Mouse (Mus musculus): ENCODE data around the gene Klhdc9. TPM values are rescaled to one million over a fixed set of nuclear protein-coding genes. Genes with fewer than 3 reads are reported as not detected.
"Not testable (repeated sequence)": the region's sequence is repeated elsewhere in the genome, so short reads cannot be mapped to it uniquely, and the experiment has no call there.

Gene Klhdc9
- polyA plus RNA-seq, 1 experiment, result not detected

DNA sequence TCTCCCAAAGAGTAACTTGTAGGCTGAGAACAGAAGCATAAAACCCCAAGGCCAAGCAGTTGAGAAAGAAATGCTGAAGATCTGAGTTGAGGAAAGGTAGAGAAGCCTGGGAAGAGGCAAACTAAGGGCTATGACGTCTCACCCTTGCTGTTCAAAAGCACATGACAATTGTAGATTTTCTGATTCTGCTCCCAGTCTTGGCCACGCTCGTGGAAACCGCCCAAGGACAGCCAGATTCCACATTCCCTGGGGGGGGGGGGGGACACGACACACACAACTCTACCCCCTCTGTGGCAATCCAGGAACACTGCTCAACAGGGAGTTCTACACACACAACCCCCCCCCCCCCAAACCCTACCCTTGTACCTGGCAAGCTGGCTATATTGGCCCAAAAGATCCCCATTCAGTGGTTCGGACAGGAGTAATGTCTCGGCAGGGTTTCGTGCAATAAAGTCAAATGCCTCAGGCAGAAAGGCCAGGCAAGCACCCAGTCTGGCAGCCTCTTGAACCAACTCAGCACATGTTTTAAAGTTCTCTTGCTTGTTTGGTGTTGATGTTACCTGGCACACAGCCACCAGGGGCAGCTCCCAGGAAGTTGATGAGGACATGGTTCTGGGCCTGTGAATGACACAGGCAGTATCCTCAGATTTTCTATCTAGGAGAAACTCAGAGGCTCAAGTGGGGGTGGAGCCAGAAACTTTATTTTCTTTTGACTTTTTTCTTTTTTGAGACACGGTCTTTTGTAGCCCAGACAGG is 16.5 kb downstream of the Klhdc9 start:
- H3K4me3 ChIP-seq (ENCODE audit: insufficient read depth, low read length), result no peak overlapping the region

DNA sequence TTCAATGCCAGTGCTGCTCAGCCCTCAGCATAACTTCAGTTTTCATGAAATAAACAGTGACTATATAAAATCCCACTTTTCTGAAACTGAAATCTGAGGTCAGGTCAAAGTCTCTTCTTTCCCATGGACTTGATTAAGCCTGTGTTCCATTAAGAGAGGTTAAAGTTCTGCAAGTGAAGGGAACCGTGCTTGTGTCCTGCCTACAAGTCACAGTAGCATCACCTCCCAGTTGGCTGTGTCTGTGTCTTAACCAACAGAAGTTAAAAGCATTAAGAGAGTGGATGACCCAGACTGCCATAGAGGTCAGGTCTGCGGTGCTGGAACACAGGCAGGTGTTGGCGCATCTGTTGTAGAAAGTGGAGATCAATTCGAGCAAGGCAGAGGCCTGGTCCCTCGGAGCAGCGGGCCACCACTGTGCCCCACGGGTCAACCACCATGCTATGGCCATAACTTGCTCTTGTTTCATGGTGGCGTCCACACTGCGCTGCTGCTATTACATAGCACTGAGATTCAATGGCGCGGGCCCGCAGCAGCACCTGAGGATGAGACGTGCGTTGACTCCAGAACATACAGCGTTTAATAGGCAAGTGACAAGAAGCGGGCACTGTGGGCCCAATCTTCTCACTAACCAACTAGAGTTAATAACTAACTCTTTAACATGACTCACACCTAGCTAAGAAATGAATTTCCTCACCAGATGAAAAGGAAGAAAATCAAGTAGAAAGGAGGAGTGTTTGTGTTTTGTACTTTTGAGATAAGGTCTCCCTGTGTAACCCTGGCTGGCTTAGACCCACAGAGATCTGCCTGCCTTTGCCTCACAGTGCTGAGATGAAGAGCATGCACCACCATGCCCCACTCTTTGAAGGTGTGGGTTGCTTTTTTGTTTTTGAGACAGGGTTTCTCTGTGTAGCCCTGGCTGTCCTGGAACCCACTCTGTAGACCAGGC is 18.1 kb downstream of the Klhdc9 start:
- no peak overlapping the region for H3K27ac ChIP-seq (ENCODE audit: insufficient read depth, low read length)
- H3K4me1 ChIP-seq (ENCODE audit: control insufficient read depth, insufficient read depth, low read length), result no peaks in the 10 kb centered on the region
- TF ChIP-seq CTCF (IDR thresholded peaks at IDR 0.05; ENCODE audit: borderline replicate concordance, insufficient read depth, low read length), result no peak
- TF ChIP-seq POLR2A (IDR thresholded peaks at IDR 0.05; ENCODE audit: low read depth, low read length), result no peak
- no peak overlapping the region for H3K4me3 ChIP-seq (ENCODE audit: insufficient read depth, low read length)

More for the DNA sequence above, 16.5 kb downstream of the Klhdc9 start:
- Histone ChIP-seq H3K4me1 (ENCODE audit: control insufficient read depth, insufficient read depth, low read length) (0 out of 2 replicates have a peak, but pooled peaks cover 5% of the 10 kb centered on the region), H3K27ac (ENCODE audit: insufficient read depth, low read length) (no peak overlapping the region)
- TF ChIP-seq POLR2A (IDR thresholded peaks at IDR 0.05; ENCODE audit: low read depth, low read length), result no peak
- no peak for TF ChIP-seq CTCF (IDR thresholded peaks at IDR 0.05; ENCODE audit: borderline replicate concordance, insufficient read depth, low read length)

DNA sequence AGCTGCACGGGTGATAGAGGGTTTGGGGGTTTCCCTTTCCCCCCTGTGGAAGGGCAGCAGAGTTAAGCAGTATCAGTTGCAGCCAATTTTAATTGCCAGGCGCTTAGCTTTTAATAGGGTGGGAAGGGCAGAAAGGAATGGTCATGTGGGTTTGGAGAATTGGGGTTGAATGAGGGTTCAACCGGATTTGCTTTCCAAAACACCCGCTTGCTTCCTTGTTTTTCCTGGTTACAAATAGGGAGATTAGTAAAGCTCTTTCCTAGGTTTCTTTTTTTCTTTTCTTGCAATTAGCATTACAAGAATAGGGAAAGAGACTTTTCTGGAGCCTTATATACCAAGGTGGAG is 30.4 kb downstream of the Klhdc9 start:
- no peak for TF ChIP-seq POLR2A (IDR thresholded peaks at IDR 0.05; ENCODE audit: low read depth, low read length)
- TF ChIP-seq CTCF (IDR thresholded peaks at IDR 0.05; ENCODE audit: borderline replicate concordance, insufficient read depth, low read length), result no peak
- Histone ChIP-seq H3K27ac (ENCODE audit: insufficient read depth, low read length) (peak overlapping the region; percentile 81), H3K4me3 (ENCODE audit: insufficient read depth, low read length) (peak overlapping the region; percentile 75), H3K4me1 (ENCODE audit: control insufficient read depth, insufficient read depth, low read length) (peaks cover 7% of the 10 kb centered on the region; the same call in 1 of the 2 replicates)

DNA sequence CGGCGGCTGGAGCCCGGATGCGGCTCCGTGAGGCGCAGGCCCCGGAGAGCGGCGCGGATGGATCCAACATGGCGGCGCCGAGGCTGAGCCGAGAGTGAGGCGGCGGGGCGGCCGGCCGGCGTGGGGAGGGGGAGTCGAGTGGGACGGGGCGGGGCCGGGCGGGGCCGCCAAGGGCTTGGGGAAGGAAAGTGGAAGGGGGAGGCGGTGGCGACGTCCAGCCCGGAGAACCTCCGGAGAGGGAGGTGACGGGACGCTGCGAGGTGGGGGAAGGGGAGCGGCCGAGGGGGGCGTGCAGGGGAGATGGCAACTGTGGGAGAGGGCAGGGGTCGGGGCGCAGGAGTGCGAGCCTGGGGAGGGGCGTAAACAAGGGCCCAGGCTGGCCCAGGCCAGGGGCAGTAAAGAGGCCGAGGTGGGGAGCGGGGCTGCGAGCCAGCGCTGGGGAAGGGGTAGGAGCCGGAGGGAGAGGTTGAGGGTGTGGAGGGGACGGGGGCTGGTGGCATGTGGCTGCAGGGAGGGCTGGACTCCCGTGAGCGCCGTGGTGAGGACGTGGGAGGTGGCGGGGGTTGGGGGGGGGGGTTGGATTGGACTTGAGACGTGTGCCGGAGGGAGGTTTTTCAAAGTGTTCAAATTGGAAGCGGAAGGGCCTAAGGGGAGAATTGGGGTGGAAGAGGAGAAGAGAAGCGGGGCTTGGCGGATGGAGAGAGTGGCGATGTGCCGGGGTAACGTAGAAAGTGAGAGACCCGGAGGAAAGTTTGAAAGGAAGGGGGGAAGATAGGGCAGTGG is 31.0 kb downstream of the Klhdc9 start:
- Histone ChIP-seq H3K27ac (ENCODE audit: insufficient read depth, low read length) (peak overlapping the region; percentile 92), H3K4me1 (ENCODE audit: control insufficient read depth, insufficient read depth, low read length) (peaks cover 7% of the 10 kb centered on the region; the same call in 1 of the 2 replicates), H3K4me3 (ENCODE audit: insufficient read depth, low read length) (peak overlapping the region; percentile 87)
- TF ChIP-seq POLR2A (IDR thresholded peaks at IDR 0.05; ENCODE audit: low read depth, low read length) (peak; percentile 73), CTCF (IDR thresholded peaks at IDR 0.05; ENCODE audit: borderline replicate concordance, insufficient read depth, low read length) (no peak)

DNA sequence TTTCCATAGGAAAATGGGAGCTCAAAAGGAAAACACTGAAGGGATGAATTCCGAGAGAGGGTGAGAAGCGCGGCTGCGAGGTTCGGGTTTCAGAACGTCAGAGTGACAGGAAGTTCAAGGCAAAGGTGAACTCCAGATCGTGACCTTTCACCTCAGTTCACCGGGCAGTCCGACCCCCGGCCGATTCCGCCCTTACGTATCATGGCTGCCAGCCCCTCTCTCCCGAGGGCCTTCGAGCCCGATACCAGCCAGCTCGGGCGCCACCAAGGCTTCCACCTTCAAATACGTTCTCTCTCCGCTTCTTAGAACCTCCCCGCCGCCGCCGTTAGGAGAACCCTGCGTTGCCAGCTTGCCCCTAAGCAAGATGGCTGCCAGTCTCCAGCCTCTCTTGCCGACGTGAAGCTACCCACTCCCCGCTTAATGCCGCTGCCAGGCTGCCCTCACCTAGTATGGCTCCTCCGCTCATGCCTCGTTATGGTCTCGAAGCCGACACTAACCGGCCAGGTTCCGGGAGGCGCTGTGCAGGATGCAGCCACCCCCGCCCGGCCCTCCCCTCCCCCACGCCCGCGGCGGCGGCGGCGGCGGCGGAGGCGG is 31.7 kb downstream of the Klhdc9 start, which contains the start of gene Dedd:
Gene Dedd (plus strand): TSS at position 307 of the 594 bp plus-strand sequence.
- Histone ChIP-seq H3K4me1 (ENCODE audit: control insufficient read depth, insufficient read depth, low read length) (peaks cover 7% of the 10 kb centered on the region; the same call in 1 of the 2 replicates), H3K27ac (ENCODE audit: insufficient read depth, low read length) (peak within 1 kb of the TSS; percentile 92), H3K4me3 (ENCODE audit: insufficient read depth, low read length) (peak within 1 kb of the TSS; percentile 87)
- TF ChIP-seq POLR2A (IDR thresholded peaks at IDR 0.05; ENCODE audit: low read depth, low read length) (peak; percentile 36; the same call in 1 of the 2 replicates), CTCF (IDR thresholded peaks at IDR 0.05; ENCODE audit: borderline replicate concordance, insufficient read depth, low read length) (no peak)

DNA sequence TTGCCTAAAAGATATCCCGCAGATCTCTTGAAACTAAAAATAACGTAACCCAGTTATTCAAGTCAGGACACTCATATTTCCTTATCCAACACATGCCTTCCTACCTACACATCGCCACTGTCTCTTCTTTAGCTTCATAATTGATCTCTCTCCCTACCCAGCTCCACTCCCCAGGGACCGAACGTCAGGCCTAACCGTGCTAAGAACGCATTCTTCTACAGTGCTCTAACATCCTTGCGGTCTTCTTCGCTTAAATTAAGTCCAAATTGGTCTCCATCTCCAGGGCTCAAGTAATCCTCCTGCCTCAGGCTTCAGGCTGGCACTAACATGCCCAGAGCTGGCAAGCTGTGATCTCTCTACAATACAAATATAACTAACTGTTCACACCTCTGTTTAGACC is 32.4 kb downstream of the Klhdc9 start:
- H3K4me3 ChIP-seq (ENCODE audit: insufficient read depth, low read length), result peak overlapping the region; percentile 87

DNA sequence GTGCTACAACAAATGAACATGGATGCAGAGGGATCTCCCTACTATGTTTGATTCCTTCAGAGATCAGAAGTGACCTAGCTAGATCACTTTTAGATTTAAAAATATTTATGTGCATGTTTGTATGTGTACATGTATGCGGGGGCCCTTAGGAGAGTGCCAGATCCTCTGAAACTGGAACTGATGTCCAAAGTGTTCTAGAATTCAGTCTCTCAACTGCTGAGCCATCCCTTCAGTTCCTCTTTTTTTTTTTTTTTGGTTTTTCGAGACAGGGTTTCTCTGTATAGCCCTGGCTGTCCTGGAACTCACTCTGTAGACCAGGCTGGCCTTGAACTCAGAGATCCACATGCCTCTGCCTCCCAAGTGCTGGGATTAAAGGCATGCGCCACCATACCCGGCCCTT is 34.0 kb downstream of the Klhdc9 start:
- H3K4me1 ChIP-seq (ENCODE audit: control insufficient read depth, insufficient read depth, low read length); H3K4me3 ChIP-seq (ENCODE audit: insufficient read depth, low read length); H3K27ac ChIP-seq (ENCODE audit: insufficient read depth, low read length): not testable (repeated sequence)

More for the DNA sequence above, 32.4 kb downstream of the Klhdc9 start:
- Histone ChIP-seq H3K27ac (ENCODE audit: insufficient read depth, low read length) (peak overlapping the region; percentile 92), H3K4me1 (ENCODE audit: control insufficient read depth, insufficient read depth, low read length) (peaks cover 7% of the 10 kb centered on the region; the same call in 1 of the 2 replicates)
- TF ChIP-seq CTCF (IDR thresholded peaks at IDR 0.05; ENCODE audit: borderline replicate concordance, insufficient read depth, low read length), result no peak
- TF ChIP-seq POLR2A (IDR thresholded peaks at IDR 0.05; ENCODE audit: low read depth, low read length), result no peak

DNA sequence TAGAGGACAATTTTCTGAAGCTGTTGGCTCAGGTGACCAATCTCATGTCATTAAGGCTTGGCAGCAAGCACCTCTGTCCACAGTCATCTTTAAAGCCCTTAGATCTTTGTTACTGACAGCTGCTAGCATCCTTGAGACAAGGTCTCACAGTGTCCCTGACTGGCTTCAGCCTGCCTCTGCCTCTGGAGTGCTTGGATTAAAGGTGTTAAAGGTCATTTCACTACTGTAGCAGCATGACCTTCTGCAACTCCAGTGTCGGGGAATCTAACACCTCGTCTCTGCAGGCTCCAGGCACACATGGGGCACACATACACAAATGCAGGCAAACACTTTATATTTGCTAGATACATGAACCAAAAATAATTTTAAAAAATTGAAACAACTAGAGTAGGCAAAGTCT is 35.0 kb downstream of the Klhdc9 start:
- TF ChIP-seq POLR2A (IDR thresholded peaks at IDR 0.05; ENCODE audit: low read depth, low read length) (no peak), CTCF (IDR thresholded peaks at IDR 0.05; ENCODE audit: borderline replicate concordance, insufficient read depth, low read length) (no peak)
- H3K4me3 ChIP-seq (ENCODE audit: insufficient read depth, low read length), result no peak overlapping the region
- peaks cover 5% of the 10 kb centered on the region; the same call in 1 of the 2 replicates for H3K4me1 ChIP-seq (ENCODE audit: control insufficient read depth, insufficient read depth, low read length)
- no peak overlapping the region for H3K27ac ChIP-seq (ENCODE audit: insufficient read depth, low read length)

DNA sequence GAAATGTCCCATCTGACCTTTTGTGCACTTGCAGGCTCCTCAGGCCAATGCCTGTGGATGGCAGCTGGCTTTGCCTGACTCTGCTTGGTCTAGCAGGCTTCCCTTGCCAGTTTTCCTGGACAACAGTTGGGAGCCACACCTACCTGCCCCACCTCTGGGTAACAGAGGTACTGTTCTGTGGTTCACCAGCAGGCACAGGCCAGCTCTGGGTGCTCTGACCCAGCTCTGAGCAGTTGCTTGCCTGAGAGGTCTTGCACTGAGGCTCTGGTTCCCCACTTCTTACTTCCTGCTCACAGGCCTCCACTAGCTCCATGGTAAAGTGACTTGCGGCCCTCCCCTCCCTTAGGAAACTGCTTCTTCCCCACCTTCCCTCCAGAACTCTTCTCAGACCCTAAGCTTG is 38.6 kb downstream of the Klhdc9 start:
- Histone ChIP-seq H3K27ac (ENCODE audit: insufficient read depth, low read length) (no peak overlapping the region), H3K4me3 (ENCODE audit: insufficient read depth, low read length) (no peak overlapping the region), H3K4me1 (ENCODE audit: control insufficient read depth, insufficient read depth, low read length) (no peaks in the 10 kb centered on the region)
- TF ChIP-seq CTCF (IDR thresholded peaks at IDR 0.05; ENCODE audit: borderline replicate concordance, insufficient read depth, low read length), result no peak
- no peak for TF ChIP-seq POLR2A (IDR thresholded peaks at IDR 0.05; ENCODE audit: low read depth, low read length)

Data from embryonic fibroblast, embryonic 13.5 days (primary cell).